Mouse (Mus musculus) right cerebral cortex, adult 2 months (tissue): ENCODE measurements around the gene Dolpp1.

Source experiments
- DNase-seq, 2 experiments: peaks; one replicate each; pipeline ENCODE4 v3.0.0; 2021 to 2022; ENCODE audit warnings: low spot score in 2 of 2

Dolpp1 gene

GRCm38 (mm10) chr2:30440701-30441517, 48.9 kb downstream of the Dolpp1 start:
- DNase-seq, result peak; percentile 62 to 67

- DNase-seq, result peak; percentile 73 to 78
These were observed 49.8 kb downstream of the Dolpp1 start for GRCm38 (mm10) chr2:30441518-30442497.

- DNase-seq, result no peak
These were observed 50.4 kb downstream of the Dolpp1 start for GRCm38 (mm10) chr2:30442498-30442890.

- DNase-seq, result no peak
These were observed 51.2 kb downstream of the Dolpp1 start for GRCm38 (mm10) chr2:30443281-30443680.

- no peak for DNase-seq
These were observed 52.0 kb downstream of the Dolpp1 start for GRCm38 (mm10) chr2:30444006-30444405.

- DNase-seq, result no peak
These were observed 52.4 kb downstream of the Dolpp1 start for GRCm38 (mm10) chr2:30444450-30444849.

GRCm38 (mm10) chr2:30445312-30445711, 53.3 kb downstream of the Dolpp1 start:
- no peak for DNase-seq

- DNase-seq, result no peak
These were observed 55.1 kb downstream of the Dolpp1 start for GRCm38 (mm10) chr2:30446891-30447826.

- DNase-seq, result no peak
These were observed 56.3 kb downstream of the Dolpp1 start for GRCm38 (mm10) chr2:30448371-30448770.
